Mouse (Mus musculus) CD4-positive, CD25-positive, alpha-beta regulatory T cell, adult 2 months (primary cell): ENCODE results near the gene Doc2a.

Experiments used
- DNase-seq: peaks from one replicate; pipeline ENCODE4 v3.0.0-alpha.2; 2012; ENCODE audit warnings: low read depth, low spot score

Gene Doc2a

GRCm38 (mm10) chr7:126823202-126823711 is 24.0 kb upstream of the Doc2a start:
- DNase-seq, result no peak

GRCm38 (mm10) chr7:126823940-126824339 is 23.3 kb upstream of the Doc2a start:
- no peak for DNase-seq

GRCm38 (mm10) chr7:126825403-126825802 is 21.8 kb upstream of the Doc2a start:
- DNase-seq, result peak; percentile 32

- no peak for DNase-seq
Measured at GRCm38 (mm10) chr7:126825952-126826351, 21.3 kb upstream of the Doc2a start.

- no peak for DNase-seq
Measured at GRCm38 (mm10) chr7:126831539-126831938, 15.7 kb upstream of the Doc2a start, which contains the start of gene 4930451I11Rik. TSS of gene 4930451I11Rik (minus strand) at chr7:126831639.

- peak; percentile 91 for DNase-seq
Measured at GRCm38 (mm10) chr7:126832036-126832598, 15.1 kb upstream of the Doc2a start.

- no peak for DNase-seq
Measured at GRCm38 (mm10) chr7:126833294-126833693, 13.9 kb upstream of the Doc2a start.

- DNase-seq, result no peak
Measured at GRCm38 (mm10) chr7:126843276-126843675, 3.9 kb upstream of the Doc2a start.

- DNase-seq, result no peak
Measured at GRCm38 (mm10) chr7:126845516-126845915, 1.7 kb upstream of the Doc2a start.

GRCm38 (mm10) chr7:126847421-126848398 is 494 bp downstream of the Doc2a start:
- no peak for DNase-seq

- no peak for DNase-seq
Measured at GRCm38 (mm10) chr7:126848794-126849193, 1.6 kb downstream of the Doc2a start.

- DNase-seq, result no peak
Measured at GRCm38 (mm10) chr7:126850161-126850560, 2.9 kb downstream of the Doc2a start.

GRCm38 (mm10) chr7:126851192-126851591 is 4.0 kb downstream of the Doc2a start:
- no peak for DNase-seq

GRCm38 (mm10) chr7:126853454-126853853 is 6.2 kb downstream of the Doc2a start:
- no peak for DNase-seq

- no peak for DNase-seq
Measured at GRCm38 (mm10) chr7:126855641-126856040, 8.4 kb downstream of the Doc2a start.

- DNase-seq, result peak; percentile 36
Measured at GRCm38 (mm10) chr7:126856741-126857420, 9.7 kb downstream of the Doc2a start.

- no peak for DNase-seq
Measured at GRCm38 (mm10) chr7:126860987-126861386, 13.8 kb downstream of the Doc2a start.

GRCm38 (mm10) chr7:126861429-126862130 is 14.4 kb downstream of the Doc2a start, which contains the start of gene Hirip3:
TSS of gene Hirip3 (plus strand) at chr7:126861972.
- DNase-seq, result peak; percentile 94

- peak; percentile 95 for DNase-seq
Measured at GRCm38 (mm10) chr7:126862147-126862784, 15.1 kb downstream of the Doc2a start, which contains the start of gene Ino80e. TSS of gene Ino80e (minus strand) at chr7:126862377.

- DNase-seq, result no peak
Measured at GRCm38 (mm10) chr7:126863791-126864190, 16.6 kb downstream of the Doc2a start.

- no peak for DNase-seq
Measured at GRCm38 (mm10) chr7:126867534-126867933, 20.3 kb downstream of the Doc2a start.
